Mouse (Mus musculus) limb, embryonic 14.5 days (tissue): ENCODE data around the gene Tmtc4. TPM values are rescaled to one million over a fixed set of nuclear protein-coding genes. Genes with fewer than 3 reads are reported as not detected.

Experiments
- ATAC-seq: fragments of 200-750 bp; cut with Nextera tagmentation; 2 replicates; pipeline ENCODE4 v1.8.0; 2017; ENCODE audit warnings: low read depth, moderate number of reproducible peaks, moderate TSS enrichment; ENCODE audit not compliant: low FRiP score
- DNase-seq: peaks from one replicate; pipeline ENCODE4 v3.0.0-alpha.2; 2015; ENCODE audit warnings: low spot score
- H3K27ac ChIP-seq: fragments of 300-500 bp; sonication (generic); replicated peaks from 2 replicates; pipeline ENCODE4 v1.5.1; 2014; ENCODE audit warnings: low read depth, mild to moderate bottlenecking, low read length, moderate library complexity, mixed read lengths
- H3K27me3 ChIP-seq: fragments of 300-500 bp; sonication (generic); 2 replicates; pipeline ENCODE4 v1.6.1; 2014; ENCODE audit warnings: low read length, mixed read lengths; ENCODE audit not compliant: control insufficient read depth, insufficient read depth
- H3K36me3 ChIP-seq: fragments of 300-500 bp; sonication (generic); 2 replicates; pipeline ENCODE4 v1.6.1; 2014; ENCODE audit warnings: mild to moderate bottlenecking, low read length, moderate library complexity, mixed read lengths; ENCODE audit not compliant: control insufficient read depth, insufficient read depth
- H3K4me1 ChIP-seq: fragments of 300-500 bp; sonication (generic); 2 replicates; pipeline ENCODE4 v1.6.1; 2014; ENCODE audit warnings: antibody characterized with exemption, low read length, mixed read lengths; ENCODE audit not compliant: control insufficient read depth, insufficient read depth
- H3K4me2 ChIP-seq: fragments of 300-500 bp; sonication (generic); replicated peaks from 2 replicates; pipeline ENCODE4 v1.6.1; 2014; ENCODE audit warnings: low read depth, mild to moderate bottlenecking, low read length, moderate library complexity; ENCODE audit not compliant: severe bottlenecking
- H3K4me3 ChIP-seq: fragments of 300-500 bp; sonication (generic); replicated peaks from 2 replicates; pipeline ENCODE4 v1.5.1; 2014; ENCODE audit warnings: low read length
- H3K9ac ChIP-seq: fragments of 300-500 bp; sonication (generic); 2 replicates; pipeline ENCODE4 v1.6.1; 2014; ENCODE audit warnings: mild to moderate bottlenecking, low read depth, low read length, moderate library complexity; ENCODE audit not compliant: severe bottlenecking
- H3K9me3 ChIP-seq: fragments of 300-500 bp; sonication (generic); 2 replicates; pipeline ENCODE4 v1.6.1; 2016; ENCODE audit warnings: low read length; ENCODE audit not compliant: control insufficient read depth
- POLR2A ChIP-seq: fragments of 200-500 bp; IDR thresholded peaks from 2 replicates; pipeline ENCODE4 v1.8.0; 2012; ENCODE audit warnings: inconsistent platforms, mild to moderate bottlenecking, moderate library complexity, borderline replicate concordance; ENCODE audit not compliant: insufficient read depth, insufficient read length; ENCODE audit errors: extremely low read depth
- WGBS: fragments of 180-500 bp; shearing (Covaris S2); extraction: QIAGEN DNeasy Blood & Tissue Kit; methylation state at CpG from one replicate; pipeline ENCODE4 v1.1.7; 2014; 5-methylcytosine and 5-hydroxymethylcytosine counted together
- polyA plus RNA-seq, 2 experiments: library from polyadenylated mRNA; depleted of rRNA in 1 of 2; stranded (reverse) in 1 of 2; unstranded in 1 of 2; fragments of >200 nt; fragmentation: Nextera tagmentation in 1 of 2; extraction: Ambion mirVana in 1 of 2; gene quantifications; 2 replicates each; pipeline versions ENCODE4 v1.2.1 to v1.2.3; 2012 to 2014

The Tmtc4 gene
- polyA plus RNA-seq, 2 experiments, result 20.9 to 25.5 TPM

DNA sequence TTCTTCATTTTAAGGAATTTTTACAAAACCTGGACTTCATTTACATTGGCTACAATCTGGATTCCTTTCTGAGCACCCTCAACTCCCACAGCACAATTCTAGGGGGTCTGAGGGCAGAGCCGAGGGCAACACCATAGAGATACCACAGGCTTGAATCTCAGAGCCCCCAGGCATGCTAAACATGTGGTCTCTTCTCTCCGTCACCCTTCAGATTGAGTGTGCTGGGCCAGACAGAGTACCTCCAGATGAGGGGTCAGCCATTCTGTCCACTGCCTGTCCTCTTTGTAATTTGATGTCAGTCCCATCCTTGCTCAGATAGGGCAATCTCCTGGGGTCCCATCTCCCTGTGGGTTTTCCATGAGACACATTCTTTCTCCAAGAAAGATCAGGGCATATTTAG is 102.1 kb downstream of the Tmtc4 start:
- H3K4me2 ChIP-seq, result no peak overlapping the region
- no peaks in the 10 kb centered on the region for H3K27me3 ChIP-seq
- no peaks in the 10 kb centered on the region for H3K9me3 ChIP-seq
- 34% methylated on average over 2 of the region's 2 CpGs for WGBS
- no peaks in the 10 kb centered on the region for H3K36me3 ChIP-seq
- ATAC-seq (no peak), DNase-seq (no peak)
- TF ChIP-seq POLR2A, result no peak
- no peak overlapping the region for H3K27ac ChIP-seq
- peaks cover 16% of the 10 kb centered on the region for H3K4me1 ChIP-seq
- no peak overlapping the region for H3K4me3 ChIP-seq
- H3K9ac ChIP-seq, result no peak overlapping the region

GRCm38 (mm10) chr14:122880291-122880690 is 103.5 kb downstream of the Tmtc4 start:
- 58% methylated on average over 7 of the region's 7 CpGs for WGBS

GRCm38 (mm10) chr14:122877787-122878186 is 106.0 kb downstream of the Tmtc4 start:
- Histone ChIP-seq H3K9ac (no peak overlapping the region), H3K4me3 (no peak overlapping the region), H3K36me3 (no peaks in the 10 kb centered on the region), H3K27me3 (no peaks in the 10 kb centered on the region), H3K27ac (no peak overlapping the region), H3K4me2 (no peak overlapping the region), H3K4me1 (peaks cover 11% of the 10 kb centered on the region), H3K9me3 (no peaks in the 10 kb centered on the region)
- no peak for TF ChIP-seq POLR2A
- ATAC-seq, result no peak
- WGBS, result 79% methylated on average over 3 of the region's 3 CpGs
- no peak for DNase-seq

More at GRCm38 (mm10) chr14:122880291-122880690, 103.5 kb downstream of the Tmtc4 start:
- Histone ChIP-seq H3K27ac (no peak overlapping the region), H3K4me1 (peaks cover 16% of the 10 kb centered on the region), H3K36me3 (no peaks in the 10 kb centered on the region), H3K9ac (no peak overlapping the region), H3K27me3 (no peaks in the 10 kb centered on the region), H3K4me2 (no peak overlapping the region), H3K4me3 (no peak overlapping the region), H3K9me3 (no peaks in the 10 kb centered on the region)
- TF ChIP-seq POLR2A, result no peak
- no peak for DNase-seq
- ATAC-seq, result no peak

DNA sequence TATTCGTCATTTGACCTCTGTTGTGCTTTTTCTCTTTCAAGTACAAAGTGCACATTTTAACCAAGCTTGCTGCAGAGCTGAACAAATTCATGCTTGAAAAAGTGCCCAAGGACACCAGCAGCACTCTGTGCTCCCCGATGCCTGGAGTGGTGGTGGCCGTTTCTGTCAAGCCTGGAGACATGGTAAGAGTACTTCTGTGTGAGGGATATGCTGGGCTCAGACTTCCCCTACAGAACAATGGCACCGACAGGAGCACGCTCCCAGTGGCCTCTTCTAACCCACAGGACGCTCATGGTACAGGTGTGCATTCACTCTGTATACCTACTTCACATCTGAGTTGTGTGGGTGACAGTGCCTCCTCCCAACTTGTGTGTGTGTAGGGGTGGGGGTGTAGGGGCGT is 107.1 kb downstream of the Tmtc4 start:
- no peak overlapping the region for H3K9ac ChIP-seq
- no peaks in the 10 kb centered on the region for H3K9me3 ChIP-seq
- no peaks in the 10 kb centered on the region for H3K36me3 ChIP-seq
- H3K4me2 ChIP-seq, result no peak overlapping the region
- TF ChIP-seq POLR2A, result no peak
- H3K4me1 ChIP-seq, result 0 out of 2 replicates have a peak, but pooled peaks cover 2% of the 10 kb centered on the region
- 71% methylated on average over 7 of the region's 7 CpGs for WGBS
- no peak overlapping the region for H3K4me3 ChIP-seq
- no peak overlapping the region for H3K27ac ChIP-seq
- H3K27me3 ChIP-seq, result no peaks in the 10 kb centered on the region
- DNase-seq, result no peak
- ATAC-seq, result no peak

GRCm38 (mm10) chr14:122876163-122876562 is 107.7 kb downstream of the Tmtc4 start:
- H3K4me3 ChIP-seq, result no peak overlapping the region
- H3K9me3 ChIP-seq, result no peaks in the 10 kb centered on the region
- no peaks in the 10 kb centered on the region for H3K36me3 ChIP-seq
- H3K4me1 ChIP-seq, result no peaks in the 10 kb centered on the region
- ATAC-seq (peak; percentile 84), DNase-seq (peak; percentile 81)
- no peak overlapping the region for H3K4me2 ChIP-seq
- no peaks in the 10 kb centered on the region for H3K27me3 ChIP-seq
- no peak overlapping the region for H3K9ac ChIP-seq
- no peak for TF ChIP-seq POLR2A
- 4% methylated on average over 6 of the region's 6 CpGs for WGBS
- H3K27ac ChIP-seq, result no peak overlapping the region

DNA sequence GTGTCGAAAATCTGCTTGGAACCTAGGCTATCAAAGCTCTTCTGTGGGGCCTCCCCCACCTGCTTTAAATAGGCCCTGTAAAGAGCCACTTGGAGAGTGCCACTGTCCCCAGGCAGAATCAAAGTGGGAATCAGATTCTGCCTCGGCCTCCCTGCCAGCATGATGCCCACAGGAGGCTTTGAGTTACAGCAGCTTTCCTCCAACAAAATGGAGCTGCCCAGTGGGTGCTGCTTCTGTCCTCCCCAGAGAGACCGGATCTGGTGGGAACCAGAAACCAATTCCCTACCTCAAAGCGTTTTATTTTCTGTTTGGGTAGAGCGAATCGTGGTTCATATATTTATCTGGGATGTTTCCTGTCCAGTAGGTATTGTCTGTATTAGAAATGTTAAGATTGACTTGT is 108.2 kb downstream of the Tmtc4 start:
- TF ChIP-seq POLR2A, result no peak
- 59% methylated on average over 6 of the region's 6 CpGs for WGBS
- no peaks in the 10 kb centered on the region for H3K36me3 ChIP-seq
- DNase-seq (no peak), ATAC-seq (no peak)
- no peaks in the 10 kb centered on the region for H3K27me3 ChIP-seq
- H3K9ac ChIP-seq, result no peak overlapping the region
- no peaks in the 10 kb centered on the region for H3K9me3 ChIP-seq
- no peak overlapping the region for H3K27ac ChIP-seq
- H3K4me3 ChIP-seq, result no peak overlapping the region
- H3K4me2 ChIP-seq, result no peak overlapping the region
- H3K4me1 ChIP-seq, result no peaks in the 10 kb centered on the region
